Mouse (Mus musculus): ENCODE data around the gene Bcl2l11. TPM values are rescaled to one million over a fixed set of nuclear protein-coding genes. Genes with fewer than 3 reads are reported as not detected.

Bcl2l11 gene
- total and polyA plus RNA-seq, 3 experiments = 2.3 to 6.3 TPM; not detected in 1

- H3K79me2 ChIP-seq (ENCODE audit: control insufficient read depth, insufficient read depth, low read length, poor library complexity) = no peaks in the 10 kb centered on the region
- H3K4me1 ChIP-seq (ENCODE audit: control insufficient read depth in 1 of 2, insufficient read depth in 2 of 2, low read length in 2 of 2) = peaks cover 2 to 19% of the 10 kb centered on the region in 2 experiments; a peak in 3 of 4 replicates
- H3K9ac ChIP-seq (ENCODE audit: control insufficient read depth, low read depth, low read length, poor library complexity, severe bottlenecking) = no peak overlapping the region
- H3K36me3 ChIP-seq (ENCODE audit: control insufficient read depth in 1 of 2, insufficient read depth in 2 of 2, low read length in 2 of 2) = peaks cover 0 to 8% of the 10 kb centered on the region in 2 experiments; a peak in 2 of 4 replicates
- H3K27ac ChIP-seq (ENCODE audit: control insufficient read depth, low read depth, low read length) = no peak overlapping the region
- TF ChIP-seq ETS1 (IDR thresholded peaks at IDR 0.05; ENCODE audit: low read depth, low read length) (no peak), SIN3A (IDR thresholded peaks at IDR 0.05; ENCODE audit: low read length) (no peak), HCFC1 (IDR thresholded peaks at IDR 0.05; ENCODE audit: low read depth, low read length) (no peak), POLR2A (IDR thresholded peaks at IDR 0.05; ENCODE audit: control insufficient read depth in 1 of 2, insufficient read depth in 1 of 2, low read depth in 1 of 2, low read length in 2 of 2, poor library complexity in 1 of 2) (no peak), JUND (IDR thresholded peaks at IDR 0.05; ENCODE audit: low read depth, low read length) (no peak), NRF1 (IDR thresholded peaks at IDR 0.05; ENCODE audit: insufficient read depth, low read depth, low read length, poor library complexity, severe bottlenecking) (no peak), RAD21 (IDR thresholded peaks at IDR 0.05; ENCODE audit: low read depth, low read length) (no peak), TBP (IDR thresholded peaks at IDR 0.05; ENCODE audit: low read depth, low read length) (no peak), ZMIZ1 (IDR thresholded peaks at IDR 0.05; ENCODE audit: low read depth, low read length) (no peak)
- no peak for DNase-seq (ENCODE audit: low read depth, low spot score)
- no peak overlapping the region for H3K4me3 ChIP-seq (ENCODE audit: control insufficient read depth in 1 of 2, insufficient read depth in 1 of 2, low read depth in 2 of 2, low read length in 2 of 2)
- no peaks in the 10 kb centered on the region for H3K27me3 ChIP-seq (ENCODE audit: control insufficient read depth in 1 of 2, insufficient read depth in 2 of 2, low read length in 2 of 2)
- H3K9me3 ChIP-seq (replicated peaks; ENCODE audit: insufficient read depth, low read length) = no peaks in the 10 kb centered on the region
Observed at GRCm38 (mm10) chr2:128156067-128156462, 30.2 kb downstream of the Bcl2l11 start.

- H3K9me3 ChIP-seq (replicated peaks; ENCODE audit: insufficient read depth, low read length) = no peaks in the 10 kb centered on the region
- no peaks in the 10 kb centered on the region for H3K27me3 ChIP-seq (ENCODE audit: control insufficient read depth in 1 of 2, insufficient read depth in 2 of 2, low read length in 2 of 2)
- no peak overlapping the region for H3K27ac ChIP-seq (ENCODE audit: control insufficient read depth, low read depth, low read length)
- H3K79me2 ChIP-seq (ENCODE audit: control insufficient read depth, insufficient read depth, low read length, poor library complexity) = no peaks in the 10 kb centered on the region
- no peak for DNase-seq (ENCODE audit: low read depth, low spot score)
- TF ChIP-seq RAD21 (IDR thresholded peaks at IDR 0.05; ENCODE audit: low read depth, low read length) (no peak), BHLHE40 (IDR thresholded peaks at IDR 0.05; ENCODE audit: borderline replicate concordance, low read depth, low read length) (no peak)
- H3K4me3 ChIP-seq (ENCODE audit: control insufficient read depth in 1 of 2, insufficient read depth in 1 of 2, low read depth in 2 of 2, low read length in 2 of 2) = no peak overlapping the region
- peaks cover 0 to 8% of the 10 kb centered on the region in 2 experiments; a peak in 2 of 4 replicates for H3K36me3 ChIP-seq (ENCODE audit: control insufficient read depth in 1 of 2, insufficient read depth in 2 of 2, low read length in 2 of 2)
- peaks cover 2 to 19% of the 10 kb centered on the region in 2 experiments; a peak in 3 of 4 replicates for H3K4me1 ChIP-seq (ENCODE audit: control insufficient read depth in 1 of 2, insufficient read depth in 2 of 2, low read length in 2 of 2)
- no peak overlapping the region for H3K9ac ChIP-seq (ENCODE audit: control insufficient read depth, low read depth, low read length, poor library complexity, severe bottlenecking)
Observed at GRCm38 (mm10) chr2:128156557-128157412, 30.9 kb downstream of the Bcl2l11 start.

GRCm38 (mm10) chr2:128158734-128159410 lies 33.0 kb downstream of the Bcl2l11 start:
- H3K27me3 ChIP-seq (ENCODE audit: control insufficient read depth in 1 of 2, insufficient read depth in 2 of 2, low read length in 2 of 2) = no peaks in the 10 kb centered on the region
- no peak overlapping the region for H3K9ac ChIP-seq (ENCODE audit: control insufficient read depth, low read depth, low read length, poor library complexity, severe bottlenecking)
- DNase-seq (ENCODE audit: low read depth, low spot score) = no peak
- H3K27ac ChIP-seq (ENCODE audit: control insufficient read depth, low read depth, low read length) = no peak overlapping the region
- peaks cover 0 to 2% of the 10 kb centered on the region in 2 experiments; a peak in 1 of 4 replicates for H3K36me3 ChIP-seq (ENCODE audit: control insufficient read depth in 1 of 2, insufficient read depth in 2 of 2, low read length in 2 of 2)
- no peaks in the 10 kb centered on the region for H3K9me3 ChIP-seq (replicated peaks; ENCODE audit: insufficient read depth, low read length)
- peaks cover 0 to under 1% of the 10 kb centered on the region in 2 experiments; a peak in 3 of 4 replicates for H3K4me1 ChIP-seq (ENCODE audit: control insufficient read depth in 1 of 2, insufficient read depth in 2 of 2, low read length in 2 of 2)
- H3K4me3 ChIP-seq (ENCODE audit: control insufficient read depth in 1 of 2, insufficient read depth in 1 of 2, low read depth in 2 of 2, low read length in 2 of 2) = no peak overlapping the region
- H3K79me2 ChIP-seq (ENCODE audit: control insufficient read depth, insufficient read depth, low read length, poor library complexity) = no peaks in the 10 kb centered on the region
- no peak for TF ChIP-seq POLR2A (IDR thresholded peaks at IDR 0.05; ENCODE audit: control insufficient read depth in 1 of 2, insufficient read depth in 1 of 2, low read depth in 1 of 2, low read length in 2 of 2, poor library complexity in 1 of 2)
- no peak for TF ChIP-seq ZMIZ1 (IDR thresholded peaks at IDR 0.05; ENCODE audit: low read depth, low read length)
- TF ChIP-seq CTCF (IDR thresholded peaks at IDR 0.05 in 2 of 3, conservative IDR thresholded peaks at IDR 0.05 in 1 of 3; ENCODE audit: control insufficient read depth in 1 of 3, insufficient read depth in 1 of 3, low read depth in 2 of 3, low read length in 3 of 3, poor library complexity in 1 of 3, severe bottlenecking in 1 of 3) = no peak
- no peak for TF ChIP-seq UBTF (IDR thresholded peaks at IDR 0.05; ENCODE audit: borderline replicate concordance, insufficient read depth, low read depth, low read length)
- TF ChIP-seq EP300 (IDR thresholded peaks at IDR 0.05; ENCODE audit: low read depth in 1 of 2, low read length in 2 of 2) = no peak
- no peak for TF ChIP-seq ZKSCAN1 (IDR thresholded peaks at IDR 0.05; ENCODE audit: low read depth, low read length)
- no peak for TF ChIP-seq GABPA (IDR thresholded peaks at IDR 0.05; ENCODE audit: low read depth, low read length)
- TF ChIP-seq ZNF384 (IDR thresholded peaks at IDR 0.05; ENCODE audit: low read depth, low read length) = no peak
- TF ChIP-seq MYB (IDR thresholded peaks at IDR 0.05; ENCODE audit: low read depth, low read length) = no peak
- no peak for TF ChIP-seq ZC3H11A (IDR thresholded peaks at IDR 0.05; ENCODE audit: low read depth, low read length)
- no peak for TF ChIP-seq TAL1 (IDR thresholded peaks at IDR 0.05; ENCODE audit: low read length)
- TF ChIP-seq JUND (IDR thresholded peaks at IDR 0.05; ENCODE audit: low read depth, low read length) = no peak
- no peak for TF ChIP-seq SIN3A (IDR thresholded peaks at IDR 0.05; ENCODE audit: low read length)
- no peak for TF ChIP-seq ELF1 (IDR thresholded peaks at IDR 0.05; ENCODE audit: low read depth, low read length)
- no peak for TF ChIP-seq KAT2A (conservative IDR thresholded peaks at IDR 0.05; ENCODE audit: low read depth, low read length)
- TF ChIP-seq RAD21 (IDR thresholded peaks at IDR 0.05; ENCODE audit: low read depth, low read length) = no peak
- no peak for TF ChIP-seq SMC3 (IDR thresholded peaks at IDR 0.05; ENCODE audit: low read depth, low read length)
